Mouse (Mus musculus): ENCODE measurements around the gene Pnmt. TPM values are rescaled to one million over a fixed set of nuclear protein-coding genes. Genes with fewer than 3 reads are reported as not detected.
A peak's percentile ranks its signal among the peaks of the same experiment; 100 is the strongest.

Gene Pnmt
- polyA plus RNA-seq (2016; fragmentation: Nextera tagmentation; extraction: Ambion mirVana) = 5.0 and 5.1 TPM in 2 replicates

DNA sequence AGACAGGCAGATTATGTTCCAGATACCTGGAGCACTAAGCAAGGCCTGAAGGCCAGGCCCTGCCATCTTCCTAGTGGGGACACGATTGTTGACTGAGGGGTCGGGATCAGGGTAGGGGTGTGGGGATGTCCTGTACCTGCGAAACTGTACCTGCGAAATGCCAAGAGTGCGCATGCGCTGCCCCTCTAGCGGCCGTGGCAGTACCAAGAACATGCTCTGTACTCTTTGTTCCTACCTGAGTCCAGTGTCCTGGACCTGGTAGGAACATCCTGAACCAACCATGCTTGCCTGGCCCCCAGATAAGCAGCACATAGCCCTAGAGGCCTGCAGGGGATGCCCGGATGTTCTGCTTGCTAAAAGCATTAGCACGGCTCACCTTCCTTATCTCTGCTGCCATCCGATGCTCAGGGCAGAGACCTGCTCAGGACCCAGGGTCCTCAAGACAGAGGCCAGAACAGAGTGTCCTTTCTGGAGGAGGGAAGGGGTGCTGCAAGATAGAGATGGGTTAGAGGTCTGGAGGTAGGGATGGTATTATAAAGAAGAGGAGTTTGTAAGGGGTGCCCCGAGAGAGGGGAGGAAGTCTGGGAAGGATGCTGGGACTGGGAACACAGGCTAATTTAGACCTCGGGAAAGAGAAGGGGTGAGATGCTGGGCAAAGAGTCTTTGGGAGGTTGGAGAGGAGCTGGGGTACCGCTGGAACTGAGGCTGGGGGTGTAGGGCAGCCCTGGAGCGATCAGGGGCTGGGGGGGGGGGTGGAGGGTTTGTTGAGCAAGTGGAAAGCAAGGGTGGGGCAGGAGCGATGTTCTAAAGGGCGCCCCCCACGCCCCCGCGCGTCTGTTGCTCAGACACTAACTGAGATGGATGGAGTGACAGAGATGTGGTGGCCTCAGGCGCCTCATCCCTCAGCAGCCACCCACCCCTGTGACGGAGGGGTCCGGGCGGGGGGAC lies at the start of gene Pnmt:
Pnmt (plus strand) TSS at position 813 of the 948 bp plus-strand sequence.
- Histone ChIP-seq H3K4me1 (peaks cover 90% of the 10 kb centered on the region), H3K4me3 (peak within 1 kb of the TSS; percentile 50), H3K27me3 (ENCODE audit: insufficient read depth, poor library complexity, severe bottlenecking) (peaks cover 69% of the 10 kb centered on the region), H3K36me3 (peaks cover 6% of the 10 kb centered on the region; the same call in 1 of the 2 replicates), H3K27ac (peak within 1 kb of the TSS; percentile 91), H3K9me3 (no peaks in the 10 kb centered on the region)
- no peak for DNase-seq (ENCODE audit: low spot score)
- 44% methylated on average over 25 of the region's 25 CpGs for WGBS

DNA sequence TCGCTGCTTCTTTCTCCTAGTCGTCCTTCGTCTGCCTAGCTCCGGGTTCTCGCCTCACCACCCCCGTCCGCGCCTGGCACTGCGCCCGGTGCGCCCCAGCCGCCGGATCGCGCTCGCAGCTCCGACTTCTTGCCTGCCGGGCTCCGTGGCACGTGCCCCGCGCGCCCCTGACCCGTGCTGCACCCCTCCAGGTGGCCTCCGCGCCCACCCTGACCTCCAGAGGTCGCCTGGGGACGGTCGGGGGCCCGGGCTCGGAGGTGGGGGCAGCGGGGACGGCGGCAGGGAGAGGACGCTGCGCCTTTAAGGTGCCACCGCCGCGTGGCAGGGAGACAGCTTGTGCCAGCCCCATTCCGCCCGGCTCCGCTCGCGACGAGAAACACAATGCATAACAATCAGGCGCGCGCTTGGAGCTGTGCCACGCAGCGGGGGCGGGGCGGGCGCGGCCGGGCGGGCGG lies 47.7 kb upstream of the Pnmt start:
- under 1% methylated on average over 57 of the region's 57 CpGs for WGBS

DNA sequence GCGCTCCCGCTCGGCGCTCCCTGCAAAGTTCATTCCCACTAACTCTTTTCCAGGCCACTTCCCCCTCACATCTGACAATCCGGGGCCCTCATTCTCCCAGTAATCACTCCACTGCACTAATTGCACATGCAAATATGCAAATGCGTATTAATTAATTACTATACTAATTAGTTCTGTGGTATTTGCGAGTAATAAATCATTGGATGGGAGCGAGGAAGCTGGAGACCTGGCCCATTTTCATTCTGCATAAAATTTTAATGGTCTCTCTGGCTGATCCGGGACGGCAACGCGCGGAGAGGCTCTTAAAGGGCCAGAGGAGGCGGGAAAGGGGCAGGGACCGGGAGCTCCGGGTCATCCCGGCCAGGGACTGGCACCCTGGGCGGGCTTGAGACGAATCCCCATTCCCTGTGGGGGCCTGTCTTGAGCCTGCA lies 47.2 kb upstream of the Pnmt start:
- Histone ChIP-seq H3K27me3 (ENCODE audit: insufficient read depth, poor library complexity, severe bottlenecking) (peaks cover 91% of the 10 kb centered on the region), H3K27ac (no peak overlapping the region), H3K36me3 (no peaks in the 10 kb centered on the region), H3K4me1 (peaks cover 45% of the 10 kb centered on the region), H3K9me3 (no peaks in the 10 kb centered on the region), H3K4me3 (peak overlapping the region; percentile 62)
- WGBS = under 1% methylated on average over 19 of the region's 19 CpGs
- no peak for DNase-seq (ENCODE audit: low spot score)

More for the DNA sequence above, 47.7 kb upstream of the Pnmt start:
- Histone ChIP-seq H3K27ac (0 out of 2 replicates have a peak overlapping the region, but pooled peaks have one; percentile 42), H3K4me1 (peaks cover 48% of the 10 kb centered on the region), H3K4me3 (peak overlapping the region; percentile 62), H3K27me3 (ENCODE audit: insufficient read depth, poor library complexity, severe bottlenecking) (peaks cover 91% of the 10 kb centered on the region), H3K9me3 (no peaks in the 10 kb centered on the region), H3K36me3 (no peaks in the 10 kb centered on the region)
- no peak for DNase-seq (ENCODE audit: low spot score)

DNA sequence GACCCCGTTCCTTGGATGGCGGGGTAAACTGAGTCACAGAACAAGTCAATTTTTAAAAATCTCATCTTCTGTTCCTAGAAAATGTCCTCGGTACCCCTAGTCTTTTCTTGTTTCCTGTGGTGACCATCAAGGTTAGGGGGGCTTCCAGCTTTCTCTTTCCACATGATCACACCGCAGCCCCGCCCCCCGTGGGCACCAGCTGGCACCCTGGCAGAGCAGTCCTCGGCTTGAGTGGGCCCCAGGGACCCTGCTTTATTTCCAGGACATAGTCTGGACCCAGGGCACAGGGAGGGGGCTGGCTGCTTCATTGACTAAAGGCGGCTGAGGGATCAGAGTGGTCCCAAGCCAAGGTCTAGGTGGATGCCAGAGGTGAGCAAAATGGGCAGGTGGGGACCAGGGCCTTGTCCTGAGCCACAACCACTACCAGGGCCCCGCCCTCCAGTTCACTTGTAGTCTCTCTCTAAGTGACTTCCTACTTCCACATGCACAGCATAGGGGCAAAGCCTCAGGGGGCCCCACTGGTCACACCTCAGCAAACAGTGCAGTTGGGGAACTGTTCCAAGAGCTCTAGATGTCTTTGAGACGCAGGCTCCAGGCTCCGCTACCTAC lies 46.5 kb upstream of the Pnmt start:
- H3K4me3 ChIP-seq = peak overlapping the region; percentile 62
- peaks cover 38% of the 10 kb centered on the region for H3K4me1 ChIP-seq
- WGBS = 10% methylated on average over 11 of the region's 11 CpGs
- H3K36me3 ChIP-seq = no peaks in the 10 kb centered on the region
- H3K9me3 ChIP-seq = no peaks in the 10 kb centered on the region
- no peak for DNase-seq (ENCODE audit: low spot score)
- H3K27ac ChIP-seq = no peak overlapping the region
- peaks cover 90% of the 10 kb centered on the region for H3K27me3 ChIP-seq (ENCODE audit: insufficient read depth, poor library complexity, severe bottlenecking)

DNA sequence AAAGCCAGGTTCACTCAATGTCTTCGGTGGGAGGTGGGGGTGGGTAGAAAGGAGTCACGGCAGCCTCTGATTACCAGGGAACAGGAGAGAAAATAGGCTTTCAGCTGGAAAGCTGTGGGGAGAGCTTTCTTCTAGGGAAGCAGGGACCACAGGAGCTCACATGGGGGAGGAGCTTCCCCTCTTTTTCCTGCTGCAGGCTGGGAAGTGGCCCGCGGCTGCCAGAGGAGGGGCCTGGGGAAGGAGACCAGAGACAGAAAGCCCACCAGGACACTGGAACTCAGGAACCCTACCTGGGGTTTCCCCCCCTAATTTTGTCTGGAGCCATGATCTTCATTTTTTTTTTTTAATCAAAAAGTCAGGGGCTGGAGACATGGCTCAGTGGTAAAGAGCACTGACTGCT lies 45.7 kb upstream of the Pnmt start:
- H3K9me3 ChIP-seq = no peaks in the 10 kb centered on the region
- no peaks in the 10 kb centered on the region for H3K36me3 ChIP-seq
- peaks cover 37% of the 10 kb centered on the region for H3K4me1 ChIP-seq
- no peak for DNase-seq (ENCODE audit: low spot score)
- WGBS = 5% methylated on average over 4 of the region's 4 CpGs
- H3K27me3 ChIP-seq (ENCODE audit: insufficient read depth, poor library complexity, severe bottlenecking) = peaks cover 89% of the 10 kb centered on the region
- H3K4me3 ChIP-seq = no peak overlapping the region
- H3K27ac ChIP-seq = no peak overlapping the region

DNA sequence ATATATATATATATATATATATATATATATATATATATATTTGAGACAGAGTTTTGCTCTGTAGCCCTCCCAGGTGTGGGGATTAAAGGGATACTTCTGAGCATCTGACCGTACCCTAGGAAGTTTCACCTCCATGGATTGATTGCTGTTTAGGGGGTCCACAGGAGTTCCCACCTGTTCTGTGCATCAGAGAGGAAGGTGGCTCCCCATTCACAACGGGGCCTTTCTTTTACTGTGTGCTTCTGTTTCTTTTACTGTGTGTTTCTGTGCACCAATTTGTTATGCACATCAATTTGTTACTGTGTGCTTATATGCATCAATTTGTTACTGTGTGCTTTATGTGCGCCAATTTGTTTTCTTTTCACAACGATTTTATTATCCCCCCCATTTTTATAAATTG lies 45.1 kb upstream of the Pnmt start:
- no peaks in the 10 kb centered on the region for H3K9me3 ChIP-seq
- peaks cover 89% of the 10 kb centered on the region for H3K27me3 ChIP-seq (ENCODE audit: insufficient read depth, poor library complexity, severe bottlenecking)
- WGBS = 54% methylated on average over 4 of the region's 4 CpGs
- H3K4me3 ChIP-seq = no peak overlapping the region
- no peak overlapping the region for H3K27ac ChIP-seq
- no peaks in the 10 kb centered on the region for H3K36me3 ChIP-seq
- H3K4me1 ChIP-seq = peaks cover 37% of the 10 kb centered on the region
- no peak for DNase-seq (ENCODE audit: low spot score)

DNA sequence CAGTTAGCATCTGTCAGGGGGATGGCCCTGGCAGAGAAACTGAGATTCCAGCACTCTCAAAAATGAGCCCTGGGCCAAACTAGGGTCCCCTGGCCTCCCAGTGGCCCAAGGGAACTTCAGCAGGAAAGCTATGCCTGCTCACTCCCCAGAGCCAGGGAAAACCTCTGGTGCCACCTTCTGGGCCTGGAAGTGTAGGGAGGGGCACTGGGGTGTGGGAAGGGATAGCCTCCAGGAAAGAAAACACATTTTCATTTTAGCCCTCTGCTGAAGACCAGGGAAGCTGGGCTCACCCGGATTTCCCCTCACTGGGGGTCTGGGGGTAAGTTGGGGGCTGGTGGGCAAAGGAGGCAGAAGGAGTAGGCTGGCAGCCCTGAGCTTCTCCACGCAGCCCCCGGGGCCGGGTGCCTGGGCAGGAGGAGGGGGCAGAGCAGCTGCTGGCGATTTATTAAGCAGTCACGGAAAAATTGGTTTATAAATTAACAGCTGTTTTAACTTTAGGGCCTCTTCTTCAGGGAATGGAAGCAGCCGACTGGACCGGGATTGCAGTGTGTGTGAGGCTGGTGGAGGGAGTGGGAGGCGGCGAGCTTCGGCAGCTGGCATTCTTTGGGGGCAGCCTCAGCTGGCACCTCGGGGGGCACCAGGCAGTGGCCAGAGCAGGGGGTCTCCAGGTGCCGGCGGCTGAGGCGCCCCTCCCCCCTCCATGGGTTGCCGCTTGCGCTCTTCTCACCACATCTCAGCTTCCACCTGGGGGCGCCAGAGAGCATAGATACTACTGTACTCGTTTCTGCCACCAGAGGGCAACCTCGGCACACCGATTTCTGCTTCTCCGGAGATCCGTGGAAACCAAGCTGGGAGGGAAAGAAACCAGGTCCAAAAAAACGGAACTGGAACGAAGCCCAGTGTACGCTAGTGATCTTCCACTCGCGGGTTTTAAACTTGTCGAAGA lies 44.0 kb upstream of the Pnmt start:
- DNase-seq (ENCODE audit: low spot score) = peak; percentile 94
- no peaks in the 10 kb centered on the region for H3K9me3 ChIP-seq
- WGBS = 2% methylated on average over 29 of the region's 29 CpGs
- H3K36me3 ChIP-seq = no peaks in the 10 kb centered on the region
- peak overlapping the region; percentile 51 for H3K4me3 ChIP-seq
- peaks cover 44% of the 10 kb centered on the region for H3K4me1 ChIP-seq
- peaks cover 89% of the 10 kb centered on the region for H3K27me3 ChIP-seq (ENCODE audit: insufficient read depth, poor library complexity, severe bottlenecking)
- peak overlapping the region; percentile 30; the same call in 1 of the 2 replicates for H3K27ac ChIP-seq

DNA sequence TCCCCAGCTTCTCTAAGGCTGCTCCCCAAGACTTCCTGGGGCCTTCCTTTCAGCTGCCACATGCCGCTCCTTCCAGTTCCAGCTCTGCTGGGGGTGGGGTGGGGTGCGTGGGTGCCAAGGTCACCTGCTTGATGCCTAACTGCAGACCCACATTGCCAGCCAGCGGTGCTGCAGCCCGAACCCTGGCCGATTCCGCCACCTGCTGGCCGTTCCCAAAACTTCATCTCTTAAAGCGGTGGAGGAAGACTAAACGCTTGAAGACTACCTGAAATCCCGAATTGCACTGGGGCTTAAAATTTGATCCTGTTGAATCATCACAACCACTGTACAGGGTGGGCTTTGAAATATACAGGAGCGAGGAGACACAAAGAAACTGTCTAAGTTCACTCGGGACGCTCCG lies 41.0 kb upstream of the Pnmt start:
- H3K4me1 ChIP-seq = peaks cover 50% of the 10 kb centered on the region
- WGBS = 2% methylated on average over 14 of the region's 14 CpGs
- H3K27ac ChIP-seq = no peak overlapping the region
- peaks cover 89% of the 10 kb centered on the region for H3K27me3 ChIP-seq (ENCODE audit: insufficient read depth, poor library complexity, severe bottlenecking)
- DNase-seq (ENCODE audit: low spot score) = peak; percentile 90
- H3K4me3 ChIP-seq = peak overlapping the region; percentile 50
- H3K36me3 ChIP-seq = no peaks in the 10 kb centered on the region
- H3K9me3 ChIP-seq = no peaks in the 10 kb centered on the region

DNA sequence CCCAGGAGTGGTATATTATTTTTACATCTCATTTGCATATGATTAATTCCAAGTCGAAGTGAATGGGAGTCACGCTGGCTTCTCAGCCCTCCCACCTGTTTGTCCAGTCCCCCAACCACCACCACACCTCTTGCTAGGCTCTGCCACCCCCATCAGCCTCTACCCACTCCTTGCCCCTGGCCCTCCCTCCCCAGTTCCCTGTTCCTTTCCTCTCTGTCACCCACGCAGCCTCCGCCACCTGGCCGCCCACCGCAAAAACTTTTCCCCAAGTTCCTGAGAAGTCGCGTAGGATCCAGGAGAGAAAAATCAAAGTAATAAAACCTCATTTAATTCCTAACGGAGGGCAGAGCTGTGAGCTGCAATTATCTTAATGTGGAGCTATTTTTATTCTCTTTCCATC lies 40.1 kb upstream of the Pnmt start:
- Histone ChIP-seq H3K27me3 (ENCODE audit: insufficient read depth, poor library complexity, severe bottlenecking) (peaks cover 90% of the 10 kb centered on the region), H3K27ac (no peak overlapping the region; the same call in 1 of the 2 replicates), H3K36me3 (no peaks in the 10 kb centered on the region), H3K4me3 (0 out of 2 replicates have a peak overlapping the region, but pooled peaks have one; percentile 50), H3K4me1 (peaks cover 54% of the 10 kb centered on the region), H3K9me3 (no peaks in the 10 kb centered on the region)
- 10% methylated on average over 9 of the region's 9 CpGs for WGBS
- DNase-seq (ENCODE audit: low spot score) = no peak

DNA sequence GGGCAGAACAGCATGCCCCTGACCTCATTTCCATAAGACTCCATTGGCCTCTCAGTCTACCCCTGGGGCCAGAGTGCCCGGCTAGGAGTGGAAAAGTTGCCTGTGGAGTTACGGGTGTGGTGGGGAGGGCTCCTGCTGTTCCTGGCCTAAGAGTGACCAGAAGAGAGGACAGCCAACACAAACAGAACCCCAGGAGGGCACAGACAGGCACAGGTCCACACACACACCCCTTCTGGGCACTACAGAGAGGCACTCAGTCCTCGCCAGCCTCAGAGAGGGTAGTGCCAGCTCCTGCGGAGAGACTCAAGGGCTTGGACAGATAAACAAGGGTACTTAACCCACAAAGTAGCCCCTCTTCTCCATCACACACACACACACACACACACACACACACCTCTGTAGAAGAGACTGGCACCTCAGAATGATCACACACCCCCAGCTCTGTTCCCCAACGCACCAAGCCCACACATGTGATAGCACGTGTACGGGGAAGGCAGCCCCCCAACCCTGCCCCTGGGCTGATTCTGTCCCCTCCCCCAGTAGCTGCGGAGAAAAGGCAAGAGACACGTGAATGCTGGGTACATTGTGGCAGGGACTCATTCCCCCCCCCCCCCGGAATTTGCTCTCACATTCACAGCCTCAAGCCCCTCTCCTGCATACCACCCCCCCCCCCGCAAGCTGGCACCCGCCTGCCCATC lies 38.7 kb upstream of the Pnmt start:
- Histone ChIP-seq H3K27ac (no peak overlapping the region; the same call in 1 of the 2 replicates), H3K4me1 (peaks cover 48% of the 10 kb centered on the region), H3K9me3 (no peaks in the 10 kb centered on the region), H3K36me3 (no peaks in the 10 kb centered on the region), H3K4me3 (peak overlapping the region; percentile 69), H3K27me3 (ENCODE audit: insufficient read depth, poor library complexity, severe bottlenecking) (peaks cover 90% of the 10 kb centered on the region)
- WGBS = 7% methylated on average over 10 of the region's 12 CpGs
- DNase-seq (ENCODE audit: low spot score) = no peak

DNA sequence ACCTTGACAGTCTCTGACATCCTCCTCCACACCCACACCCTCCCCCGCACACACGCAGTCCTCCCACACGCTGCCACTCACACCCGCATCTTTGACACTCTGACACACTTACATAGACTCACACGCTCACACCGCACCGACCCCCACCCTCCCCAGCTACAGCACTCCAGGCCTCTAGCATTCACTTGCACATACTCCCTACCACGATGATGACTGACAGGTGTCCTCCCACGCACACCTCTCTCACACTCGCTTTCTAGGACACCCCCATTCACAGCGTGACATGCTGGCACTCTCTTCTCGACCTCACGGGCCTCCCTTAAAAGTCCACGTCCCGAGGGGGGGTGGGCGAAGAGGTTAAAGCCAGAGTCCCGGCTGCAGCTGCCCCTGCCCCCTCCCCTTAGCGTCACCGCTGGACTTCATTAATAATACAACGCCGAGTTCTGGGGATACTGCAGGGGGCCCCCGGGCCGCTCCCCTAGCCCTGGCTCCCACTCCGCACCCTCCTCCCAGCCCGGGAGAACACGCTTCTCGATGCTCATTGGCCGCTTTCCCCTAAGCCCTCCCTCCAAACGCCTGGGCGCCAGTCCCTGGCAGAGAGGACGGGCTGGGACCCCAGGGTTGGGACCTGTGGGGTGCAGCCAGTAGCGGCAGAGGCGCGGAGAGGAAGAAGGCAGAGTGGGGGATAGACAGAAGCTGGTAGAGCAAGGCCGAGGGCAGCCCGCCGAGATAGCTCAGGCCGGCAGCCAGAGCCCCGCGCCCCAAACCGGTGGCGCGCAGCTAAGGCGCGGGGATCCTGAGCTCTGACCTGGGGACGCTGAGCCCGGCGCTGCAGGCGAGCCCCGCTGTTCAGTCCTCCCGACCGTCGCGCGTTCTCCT lies 37.9 kb upstream of the Pnmt start, which contains the start of gene Ppp1r1b:
Ppp1r1b (plus strand) TSS at position 322 of the 879 bp plus-strand sequence.
- peaks cover 45% of the 10 kb centered on the region for H3K4me1 ChIP-seq
- no peak for DNase-seq (ENCODE audit: low spot score)
- H3K36me3 ChIP-seq = no peaks in the 10 kb centered on the region
- under 1% methylated on average over 55 of the region's 55 CpGs for whole genome bisulfite sequencing
- H3K4me3 ChIP-seq = peak within 1 kb of the TSS; percentile 69
- H3K27ac ChIP-seq = peak within 1 kb of the TSS; percentile 84
- no peaks in the 10 kb centered on the region for H3K9me3 ChIP-seq
- peaks cover 97% of the 10 kb centered on the region for H3K27me3 ChIP-seq (ENCODE audit: insufficient read depth, poor library complexity, severe bottlenecking)
